Mouse (Mus musculus): Measurements from ENCODE around the gene Slc6a1.

Gene Slc6a1

GRCm38 (mm10) chr6:114282469-114283277 lies at the start of gene Slc6a1:
Gene Slc6a1 (plus strand): TSS chr6:114282635.
- no peak for DNase-seq

DNA sequence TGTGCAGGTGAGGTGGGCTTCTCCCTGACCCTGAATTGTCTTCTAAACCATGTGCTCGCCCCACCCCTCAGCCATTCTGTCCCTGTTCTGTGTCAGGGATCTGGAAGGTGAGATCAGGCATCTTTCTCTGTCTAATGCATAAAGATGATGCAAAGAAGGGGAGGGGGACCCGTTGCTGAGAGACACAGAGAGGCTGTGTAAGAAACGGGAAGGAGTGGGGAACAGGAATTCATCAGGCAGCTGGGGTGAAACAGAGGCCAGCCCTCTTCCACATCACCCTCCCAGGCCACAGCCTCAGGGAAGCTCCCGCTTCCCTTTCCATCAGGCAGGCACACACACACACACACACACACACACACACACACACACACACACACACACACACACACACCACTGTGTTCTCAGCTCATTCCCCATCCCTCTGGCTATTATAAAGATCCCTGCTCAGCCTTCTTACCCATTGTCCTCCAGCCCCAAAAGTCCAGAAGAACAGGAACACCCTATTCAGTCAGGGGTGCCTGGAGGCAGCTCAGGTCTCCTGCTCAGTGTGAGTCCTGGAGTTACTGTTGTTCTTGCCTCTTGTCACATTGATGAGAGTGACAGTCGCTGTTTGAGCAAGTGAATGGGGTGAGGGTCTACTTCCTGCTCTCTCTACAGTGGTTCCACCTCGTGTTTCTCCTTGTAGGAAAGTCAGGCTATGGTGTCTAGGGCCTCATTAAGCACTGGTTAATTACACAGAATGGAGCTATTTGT lies 43.4 kb upstream of the Slc6a1 start:
- no peak for DNase-seq

- no peak for DNase-seq
Observed at GRCm38 (mm10) chr6:114245665-114246064, 36.8 kb upstream of the Slc6a1 start.

GRCm38 (mm10) chr6:114250311-114250710 lies 32.1 kb upstream of the Slc6a1 start:
- peak; percentile 47 for DNase-seq

DNA sequence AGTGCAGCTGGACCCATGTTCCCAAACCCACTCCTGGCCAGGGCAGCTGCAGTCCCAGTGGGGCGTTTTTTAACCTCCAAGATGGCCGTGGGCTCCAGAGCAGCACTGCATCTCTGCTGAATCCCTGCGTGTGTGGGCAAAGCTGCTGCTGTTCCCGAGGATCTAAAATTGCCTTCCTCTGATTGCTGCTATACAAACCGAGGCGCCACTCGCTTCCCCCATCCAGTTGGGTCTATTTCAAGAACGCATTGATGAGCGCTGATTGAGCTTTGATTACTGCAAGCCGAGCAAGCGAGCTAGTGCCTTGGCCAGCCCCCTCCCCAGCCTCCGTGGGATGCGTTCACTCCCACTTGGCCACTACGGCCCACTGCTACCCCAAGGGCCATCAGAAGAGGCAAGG lies 27.5 kb upstream of the Slc6a1 start:
- no peak for DNase-seq

DNA sequence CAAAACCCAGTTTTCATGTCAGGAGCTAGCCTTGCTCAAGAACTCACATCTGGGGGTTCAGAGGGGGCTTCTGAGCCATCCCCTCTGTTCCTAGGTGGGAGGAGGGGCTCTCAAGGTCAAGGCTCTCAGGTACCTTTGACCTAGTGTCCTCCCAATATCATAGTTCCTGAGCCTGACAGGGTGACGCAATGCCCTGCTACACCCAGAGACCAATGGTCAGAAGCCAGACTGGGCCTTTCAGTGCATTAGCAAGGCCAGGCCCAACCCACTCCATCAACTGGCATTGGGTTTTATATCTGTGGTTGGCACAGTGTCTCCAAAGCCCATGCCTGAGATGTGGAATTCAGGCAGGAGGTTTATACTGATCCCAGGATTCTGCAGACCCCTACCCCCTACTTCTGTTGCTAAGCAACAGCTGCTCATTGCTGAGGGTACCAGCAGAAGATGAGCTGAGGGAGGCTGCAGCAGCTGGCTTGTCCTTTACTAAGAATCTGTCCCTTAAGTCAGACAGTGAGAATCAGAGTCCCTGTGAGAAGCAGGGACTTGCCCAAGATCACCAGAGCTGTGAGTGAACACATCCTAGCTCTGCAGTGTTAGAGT lies 24.6 kb upstream of the Slc6a1 start:
- no peak for DNase-seq

GRCm38 (mm10) chr6:114258661-114259193 lies 23.7 kb upstream of the Slc6a1 start:
- no peak for DNase-seq

DNA sequence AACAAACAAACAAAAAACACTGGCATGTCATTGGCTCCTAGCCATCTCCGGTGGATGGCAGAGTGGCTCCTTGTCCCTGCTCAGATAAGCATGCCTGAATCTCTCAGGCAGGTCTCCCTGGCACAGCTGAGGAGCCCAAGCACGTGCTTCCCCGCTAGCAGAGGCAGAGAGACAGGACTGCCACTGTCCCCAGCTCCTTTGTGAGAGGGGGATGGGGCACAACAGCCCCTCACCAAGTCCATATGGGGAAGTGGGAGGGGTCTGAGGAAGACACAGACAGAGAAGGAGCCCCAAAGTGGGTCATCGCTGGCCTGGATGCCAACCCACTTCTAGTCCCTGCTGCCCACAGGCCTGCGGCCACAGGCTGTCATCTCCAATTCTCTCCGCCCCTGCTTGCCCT lies 20.8 kb upstream of the Slc6a1 start:
- no peak for DNase-seq

- DNase-seq, result no peak
Observed at GRCm38 (mm10) chr6:114264010-114264409, 18.4 kb upstream of the Slc6a1 start.

- DNase-seq, result no peak
Observed at GRCm38 (mm10) chr6:114264426-114264825, 18.0 kb upstream of the Slc6a1 start.

DNA sequence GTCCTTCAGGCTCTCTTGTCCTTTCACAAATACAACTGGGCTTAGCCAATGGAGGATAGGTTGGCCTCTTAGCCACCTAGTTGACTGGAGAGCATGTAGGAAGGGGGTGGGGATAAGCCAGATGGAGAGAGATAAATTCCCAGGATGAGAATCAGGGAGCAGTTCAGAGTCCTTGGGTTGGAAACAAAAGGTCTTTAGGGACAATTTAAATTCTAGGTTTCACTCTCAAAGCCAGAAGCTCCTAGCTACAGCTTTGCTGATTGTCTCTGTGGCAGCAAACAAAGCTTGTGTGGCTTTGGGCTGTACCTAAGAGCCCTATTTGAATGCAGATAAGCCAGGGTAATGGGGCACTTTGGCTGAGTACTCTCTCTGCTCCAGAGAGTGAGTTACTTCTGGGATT lies 16.2 kb upstream of the Slc6a1 start:
- no peak for DNase-seq

DNA sequence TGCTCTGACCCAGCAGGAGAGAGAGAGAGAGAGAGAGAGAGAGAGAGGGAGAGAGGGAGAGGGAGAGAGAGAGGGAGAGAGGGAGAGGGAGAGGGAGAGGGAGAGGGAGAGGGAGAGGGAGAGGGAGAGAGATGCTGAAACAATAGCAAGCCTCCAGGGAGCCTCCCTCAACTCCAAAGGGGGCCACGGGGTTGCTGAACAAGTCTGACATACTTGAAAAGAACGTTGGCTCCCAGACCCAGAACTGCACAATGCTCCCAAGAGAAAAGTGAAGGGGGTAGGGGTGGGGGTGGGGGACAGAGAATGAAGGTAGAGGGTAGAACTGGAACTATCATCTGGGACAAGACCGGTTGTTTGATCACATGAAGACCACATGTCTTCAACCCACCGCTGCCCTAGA lies 14.5 kb upstream of the Slc6a1 start:
- DNase-seq, result no peak

GRCm38 (mm10) chr6:114269589-114269988 lies 12.8 kb upstream of the Slc6a1 start:
- no peak for DNase-seq

DNA sequence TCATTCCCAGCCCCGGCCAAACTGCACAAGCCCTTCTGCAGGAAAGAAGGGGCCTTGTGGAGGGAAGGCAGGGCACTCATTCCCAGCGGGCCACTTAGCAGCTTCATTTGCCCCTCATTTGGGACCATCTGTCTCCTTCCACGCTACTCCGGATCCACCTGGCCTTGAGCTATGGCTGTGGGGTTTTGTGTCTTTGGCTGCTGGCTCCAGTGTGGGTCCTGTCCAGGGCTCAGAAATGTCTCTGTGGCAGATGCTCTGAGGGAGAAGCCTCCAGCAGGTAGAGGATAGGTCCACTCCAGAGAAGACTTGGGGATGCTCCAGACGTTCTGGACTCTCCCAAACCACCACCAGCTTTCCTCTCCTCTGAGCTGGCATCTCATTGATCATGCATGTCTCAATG lies 11.6 kb upstream of the Slc6a1 start:
- no peak for DNase-seq

DNA sequence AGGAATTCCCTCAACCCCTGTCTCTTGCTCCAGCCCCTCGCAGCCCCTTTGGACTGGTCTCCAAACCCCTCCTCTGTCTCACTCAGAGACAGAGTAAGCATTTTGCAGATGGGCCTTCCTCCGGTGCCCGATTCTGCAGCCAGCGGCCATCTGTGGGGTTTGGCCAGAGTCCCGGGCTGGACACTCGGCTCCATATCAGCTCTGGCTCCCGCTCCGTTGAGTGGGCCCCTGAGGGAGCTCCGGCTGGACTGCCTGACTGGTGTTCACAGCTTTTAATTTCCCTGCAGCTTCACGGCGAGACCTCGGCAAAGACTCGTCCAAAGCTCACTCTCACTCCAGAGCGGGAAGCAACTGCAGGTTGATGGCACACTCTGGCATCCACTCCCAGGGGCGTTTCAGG lies 10.2 kb upstream of the Slc6a1 start:
- no peak for DNase-seq

DNA sequence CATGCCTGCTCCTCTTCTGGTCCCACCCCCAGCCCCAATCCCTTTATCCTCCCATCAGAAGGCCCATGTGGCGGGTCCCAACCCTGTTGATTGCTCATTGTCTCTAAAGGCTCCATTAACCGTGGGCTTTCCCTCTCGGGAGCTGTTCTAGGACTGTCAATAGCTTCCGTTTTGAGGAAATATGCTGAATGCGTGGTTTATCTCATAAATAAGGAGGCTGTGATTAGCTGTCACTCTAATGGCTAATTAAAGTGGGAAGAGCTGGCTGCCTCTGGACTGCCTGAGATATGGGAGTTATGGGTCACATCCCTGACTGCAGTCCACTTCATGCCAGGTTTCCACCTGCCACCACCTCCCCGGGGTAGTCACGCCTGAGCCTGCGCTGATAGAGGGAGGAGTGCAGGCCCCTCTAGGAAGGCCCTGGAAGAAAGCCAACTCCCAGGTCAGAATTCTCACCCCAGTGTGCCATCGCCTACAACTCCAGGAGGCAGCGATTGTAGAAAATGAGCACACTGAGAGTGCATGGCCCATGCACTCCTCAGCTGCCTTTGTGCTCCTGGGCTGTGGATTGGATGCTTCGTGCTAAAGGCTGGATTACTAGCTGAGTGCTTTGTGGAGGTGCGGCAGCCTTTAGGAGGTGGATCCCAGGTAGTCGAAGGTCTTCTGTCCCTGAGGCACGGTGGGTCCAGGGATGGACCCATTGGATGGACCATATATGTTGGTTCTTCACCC lies 8.3 kb upstream of the Slc6a1 start:
- no peak for DNase-seq

DNA sequence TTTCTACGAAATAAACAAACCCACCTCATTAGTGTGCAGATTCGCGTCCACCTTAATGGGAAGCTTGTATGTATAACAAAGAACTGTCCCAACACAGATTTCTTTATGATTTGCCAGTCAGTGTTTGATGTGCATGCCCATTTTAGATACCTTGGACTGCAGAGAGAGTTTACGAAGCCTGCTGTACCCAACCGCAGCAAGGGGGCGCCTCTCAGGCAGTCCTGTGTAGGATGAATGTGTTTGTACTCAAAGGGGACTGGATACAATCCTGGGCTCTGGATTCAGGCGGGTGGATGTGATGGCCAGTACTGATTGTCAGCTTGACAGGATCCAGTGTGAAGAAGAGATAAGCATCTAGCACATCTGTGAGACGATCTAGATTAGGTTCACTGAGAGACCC lies 6.6 kb upstream of the Slc6a1 start:
- DNase-seq, result no peak

DNA sequence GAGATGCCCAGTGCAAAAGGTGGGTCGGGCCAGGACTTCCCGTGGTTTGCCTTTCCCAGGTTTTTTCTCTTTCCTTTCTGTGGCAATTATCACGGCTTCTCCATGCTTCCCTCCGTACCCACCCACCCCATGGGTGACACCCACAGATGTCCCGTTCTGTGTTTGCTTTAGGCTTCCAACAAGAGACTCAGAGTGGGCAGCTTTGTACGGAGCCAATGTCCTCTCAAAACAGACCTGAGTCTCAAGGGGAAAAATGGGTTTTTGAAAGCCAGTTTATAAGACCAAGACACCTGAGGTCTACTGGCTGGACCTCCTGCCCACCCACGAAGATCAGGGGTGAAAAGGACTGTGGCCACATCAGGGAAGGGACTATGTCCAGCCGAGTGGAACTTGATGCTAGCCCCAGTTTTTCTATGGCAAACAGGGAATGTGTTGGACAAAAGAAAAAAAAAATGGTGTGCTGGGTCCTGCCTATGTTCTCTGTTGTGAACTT lies 889 bp downstream of the Slc6a1 start:
- DNase-seq, result no peak

GRCm38 (mm10) chr6:114283927-114284703 lies 1.7 kb downstream of the Slc6a1 start:
- no peak for DNase-seq

- DNase-seq, result no peak
Observed at GRCm38 (mm10) chr6:114285424-114285823, 3.0 kb downstream of the Slc6a1 start.

GRCm38 (mm10) chr6:114289106-114289505 lies 6.7 kb downstream of the Slc6a1 start:
- DNase-seq, result no peak

GRCm38 (mm10) chr6:114290184-114290583 lies 7.7 kb downstream of the Slc6a1 start:
- no peak for DNase-seq

Measured in kidney, adult 11 months (tissue).